Mouse (Mus musculus) heart, postnatal 0 days (tissue): ENCODE measurements around the gene Sez6l.

Experiments used
- CTCF ChIP-seq: IDR thresholded peaks from 2 replicates; pipeline ENCODE4 v1.5.1; 2016; ENCODE audit warnings: antibody characterized with exemption, control low read depth, low read depth
- EP300 ChIP-seq: IDR thresholded peaks from 2 replicates; pipeline ENCODE4 v1.6.1; 2016; ENCODE audit warnings: antibody characterized with exemption, low read depth

GRCm38 (mm10) chr5:112448747-112449440, 128.1 kb downstream of the Sez6l start, which contains the start of gene Gm6588:
- no peak for TF ChIP-seq CTCF
- TF ChIP-seq EP300: no peak
